Mouse (Mus musculus): ENCODE measurements around the gene Trmt10b.

Gene Trmt10b

DNA sequence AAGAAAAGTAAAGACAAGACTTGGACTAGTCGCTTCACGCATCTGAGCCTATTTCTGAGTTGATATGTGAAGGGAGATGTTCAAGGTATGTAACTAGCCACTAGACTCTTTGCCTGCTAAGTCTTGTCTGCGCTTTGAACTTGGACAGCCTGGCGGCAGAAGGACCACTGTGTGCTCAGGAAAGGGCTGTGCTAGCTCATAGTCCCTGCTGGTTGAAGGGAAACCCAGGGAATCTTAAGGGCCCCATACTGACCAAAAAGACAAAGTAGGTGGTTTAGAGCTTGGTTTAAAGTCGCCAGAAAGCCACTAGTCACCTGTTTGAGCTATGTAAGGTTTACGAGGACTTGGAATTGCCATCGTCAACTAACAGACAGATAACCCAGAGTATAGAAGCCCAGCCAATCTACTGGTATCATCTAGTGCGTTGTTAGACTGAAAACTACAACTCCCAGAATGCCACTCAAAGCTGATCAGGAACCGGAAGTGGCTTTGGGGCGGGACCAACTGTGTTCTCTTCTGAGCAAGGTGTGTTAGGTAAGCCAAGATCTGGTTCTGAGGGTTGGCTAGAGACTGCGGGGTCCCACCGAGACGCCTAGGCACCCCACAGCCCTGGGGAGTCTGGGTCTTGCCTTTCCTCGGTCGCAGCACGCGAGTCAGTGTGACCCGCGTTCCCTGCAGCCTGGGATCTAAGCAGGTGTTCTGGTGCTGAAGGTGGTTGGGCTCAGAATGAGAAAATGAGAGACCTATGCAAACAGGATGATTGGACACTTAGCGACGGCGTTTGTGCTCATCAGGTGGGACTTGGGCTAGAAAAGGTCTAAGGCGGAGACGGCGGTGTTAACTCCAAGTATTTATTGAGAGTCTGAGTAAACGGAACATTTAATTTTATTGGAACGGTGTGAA is at the start of gene Trmt10b:
Trmt10b (plus strand) TSS at position 466 of the 903 bp plus-strand sequence.
- DNase-seq (ENCODE audit: extremely low spot score, low spot score), result peak; percentile 62

DNA sequence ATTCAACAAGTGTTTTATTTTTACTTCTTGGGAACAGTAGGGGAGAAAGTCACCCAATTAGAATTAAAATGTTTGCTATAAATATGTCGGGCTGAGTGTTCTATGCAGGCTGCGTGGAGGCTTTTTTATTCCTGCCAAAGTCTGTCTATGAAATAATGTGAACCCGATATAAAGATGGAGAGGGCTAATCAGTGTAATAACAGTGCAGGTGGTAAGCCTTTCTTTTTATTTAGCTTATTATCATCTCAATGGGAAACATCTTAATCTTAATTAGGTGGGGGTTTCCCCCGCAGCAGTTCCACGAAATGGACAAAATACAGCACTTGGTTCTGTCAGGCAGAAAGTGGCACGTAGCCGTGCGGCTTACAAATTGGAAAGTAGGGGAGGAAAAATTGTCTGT is 45.7 kb upstream of the Trmt10b start:
- no peak for DNase-seq (ENCODE audit: extremely low spot score, low spot score)

DNA sequence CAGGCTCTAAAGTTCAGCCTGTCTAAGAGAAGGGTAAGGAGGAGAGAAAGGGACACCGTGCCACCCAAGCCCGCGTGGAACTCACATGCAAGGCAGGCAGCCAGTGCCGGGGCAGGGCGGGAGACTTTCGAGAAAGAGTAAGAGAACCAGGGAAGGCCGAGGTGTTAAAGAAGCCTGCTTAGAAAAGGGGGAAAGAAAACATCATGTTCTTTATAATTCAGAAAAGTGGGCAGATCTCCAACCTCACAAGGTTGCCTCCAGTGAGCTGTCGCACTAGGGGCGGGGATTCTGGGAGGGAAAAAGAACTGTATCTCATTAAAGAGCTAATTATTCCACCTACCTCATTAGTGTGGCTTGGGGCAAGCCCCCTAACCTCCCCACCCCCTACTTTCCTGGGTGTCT is 44.1 kb upstream of the Trmt10b start:
- no peak for DNase-seq (ENCODE audit: extremely low spot score, low spot score)

DNA sequence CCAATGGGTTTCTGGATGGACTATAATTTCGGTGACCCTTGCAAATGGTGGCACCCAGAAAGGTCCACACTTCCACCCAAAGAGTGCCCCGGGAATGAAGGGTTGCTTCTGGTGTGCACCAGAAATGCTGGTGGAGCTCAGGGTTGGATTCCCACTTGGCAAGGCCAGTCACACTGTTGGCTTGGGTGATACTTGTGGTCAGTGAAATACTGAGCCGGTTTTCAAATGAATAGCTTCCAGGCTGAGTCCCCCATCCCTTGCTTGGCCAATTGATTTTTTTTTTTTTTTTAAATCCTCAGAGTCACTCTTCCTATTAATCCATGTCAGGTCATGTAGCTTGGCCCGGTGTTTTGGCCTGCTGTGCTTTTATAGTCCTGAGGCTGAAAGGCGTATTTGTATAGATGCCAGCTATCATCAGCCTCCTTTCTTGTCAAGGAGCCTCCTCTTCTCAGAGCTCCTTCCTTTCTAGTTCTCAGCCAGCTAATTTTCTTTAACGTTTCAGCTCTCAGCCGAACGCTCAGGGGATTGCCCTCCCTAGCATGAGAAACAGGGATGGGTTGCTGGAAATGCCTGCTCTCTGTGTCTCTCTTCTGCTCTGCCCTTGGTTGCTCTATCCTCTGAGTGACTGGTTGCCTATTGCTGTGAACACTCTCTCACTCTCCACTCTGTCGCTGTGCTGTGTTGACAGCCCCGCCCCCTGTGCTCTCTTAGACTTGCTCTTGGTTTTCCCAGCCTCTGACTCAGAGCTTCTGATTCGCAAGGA is 42.9 kb upstream of the Trmt10b start:
- DNase-seq (ENCODE audit: extremely low spot score, low spot score), result no peak

DNA sequence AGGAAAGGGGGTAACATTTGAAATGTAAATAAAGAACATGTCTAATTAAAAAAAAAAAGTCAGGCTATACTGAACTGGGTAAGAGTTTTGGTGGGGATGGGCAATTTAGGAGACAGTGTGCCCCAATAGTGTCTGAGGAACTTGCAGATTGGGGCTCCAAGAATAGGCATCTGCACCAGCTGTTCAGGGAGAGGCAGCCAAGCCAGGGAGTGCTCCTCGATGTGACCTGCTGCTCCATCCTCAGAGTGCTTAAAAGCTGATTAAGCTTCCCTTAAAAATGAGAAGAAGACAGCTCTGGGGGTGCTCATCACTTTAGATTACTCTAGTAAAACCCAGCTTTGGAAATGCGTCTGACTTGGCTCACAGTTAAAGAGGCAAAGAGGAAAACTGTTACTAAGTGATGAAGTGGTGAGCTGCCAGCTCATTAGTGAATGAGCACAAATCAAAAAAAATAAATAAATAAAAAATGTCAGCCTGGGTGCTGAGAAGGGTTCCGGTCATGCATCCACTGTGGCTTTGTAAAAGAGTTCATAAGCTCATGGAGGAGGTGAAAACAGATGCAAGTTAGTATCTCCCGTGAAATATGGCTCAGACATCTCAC is 37.6 kb upstream of the Trmt10b start:
- no peak for DNase-seq (ENCODE audit: extremely low spot score, low spot score)

DNA sequence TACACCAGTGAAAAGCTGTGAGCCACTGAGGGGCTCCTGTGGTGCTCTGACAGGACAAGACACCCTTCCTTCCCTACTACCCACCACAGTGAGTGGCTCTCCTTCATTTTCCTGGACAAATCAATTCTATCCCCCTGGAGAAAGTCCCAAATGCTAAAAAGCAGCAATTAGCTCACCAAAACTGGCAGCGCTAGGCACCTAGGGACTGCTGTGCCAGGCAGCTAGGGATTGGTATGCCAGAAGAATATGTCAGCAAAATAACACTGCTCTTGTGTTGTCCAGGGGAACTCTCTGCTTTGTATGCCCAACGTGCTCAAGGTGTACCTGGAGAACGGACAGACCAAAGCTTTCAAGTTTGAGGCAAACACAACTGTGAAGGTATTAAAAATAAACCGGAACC is 35.4 kb upstream of the Trmt10b start:
- DNase-seq (ENCODE audit: extremely low spot score, low spot score), result no peak

DNA sequence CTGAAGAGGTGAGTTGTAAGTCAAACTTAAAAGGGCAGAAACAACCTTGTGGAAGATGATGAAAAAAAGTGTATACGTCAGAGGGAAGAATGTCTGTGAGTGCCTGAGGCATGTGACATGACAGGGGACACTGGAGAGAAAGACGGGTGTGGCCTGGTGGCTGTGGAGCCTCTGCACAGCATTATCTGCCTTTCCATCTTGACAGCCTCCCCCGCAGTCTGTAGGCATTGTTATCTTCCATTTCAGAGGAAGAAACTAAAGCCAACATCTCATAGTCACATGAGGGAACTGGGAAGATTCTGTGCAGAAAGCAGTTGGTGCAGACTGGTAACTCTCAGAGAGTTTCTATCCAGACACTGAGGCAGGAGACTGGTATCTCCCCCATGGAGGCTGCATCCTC is 29.0 kb upstream of the Trmt10b start:
- DNase-seq (ENCODE audit: extremely low spot score, low spot score), result no peak

DNA sequence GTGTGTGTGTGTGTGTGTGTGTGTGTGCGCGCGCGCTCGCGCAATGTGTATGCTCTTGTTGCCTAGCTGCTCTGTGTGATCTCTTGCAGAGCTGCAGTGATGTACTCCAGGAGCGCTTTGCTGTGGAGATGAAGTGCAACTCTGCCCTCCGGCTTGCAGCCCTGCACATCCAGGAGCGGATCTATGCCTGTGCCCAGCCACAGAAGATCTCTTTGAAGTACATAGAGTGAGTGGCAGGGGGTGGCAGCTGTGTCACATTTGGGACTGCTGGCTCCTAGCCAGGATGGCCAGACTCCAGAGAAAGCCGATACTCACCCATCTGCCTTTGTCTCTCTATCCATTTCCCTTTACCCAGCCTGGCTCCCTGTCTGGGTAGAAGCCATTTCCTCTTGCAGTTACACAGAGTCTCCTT is 25.9 kb upstream of the Trmt10b start:
- peak; percentile 24 for DNase-seq (ENCODE audit: extremely low spot score, low spot score)

DNA sequence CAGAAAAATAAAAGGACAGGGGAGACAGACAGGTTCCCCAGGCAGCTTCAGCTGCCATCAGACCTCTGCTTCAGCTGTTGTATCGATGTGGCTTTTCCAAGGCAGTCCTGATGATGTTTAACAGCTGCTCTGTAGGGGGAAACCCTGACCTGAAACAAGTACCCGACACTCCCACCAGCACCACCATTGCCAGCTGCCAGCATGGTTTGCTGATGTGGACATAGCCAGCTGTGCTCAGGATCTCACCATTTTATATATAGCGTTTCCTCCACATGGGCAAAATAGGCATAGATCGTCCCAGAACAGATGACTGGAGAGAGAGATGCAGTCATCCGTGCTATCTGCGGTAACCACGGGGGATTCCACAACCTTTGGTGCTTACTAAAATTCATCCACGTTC is 21.2 kb upstream of the Trmt10b start:
- no peak for DNase-seq (ENCODE audit: extremely low spot score, low spot score)

DNA sequence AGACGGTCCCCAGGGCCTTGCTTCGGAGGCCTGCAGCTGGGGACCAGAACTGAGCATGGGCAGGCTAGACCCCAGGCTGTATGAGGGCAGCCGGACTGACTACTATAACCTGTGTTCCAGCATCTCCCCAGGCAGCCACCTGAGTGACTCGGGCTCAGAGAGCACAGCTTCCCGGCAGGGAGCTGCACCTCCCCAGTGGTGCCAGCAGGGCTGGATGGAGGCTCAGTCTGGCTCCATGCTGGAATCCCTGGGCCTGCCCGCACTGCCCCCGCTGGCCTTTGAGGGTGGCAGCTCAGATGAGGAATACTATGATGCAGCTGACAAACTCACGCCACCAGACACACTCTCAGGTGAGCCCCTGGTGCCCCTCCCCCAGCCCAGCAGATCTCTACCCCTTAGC is 17.6 kb upstream of the Trmt10b start:
- DNase-seq (ENCODE audit: extremely low spot score, low spot score), result no peak

DNA sequence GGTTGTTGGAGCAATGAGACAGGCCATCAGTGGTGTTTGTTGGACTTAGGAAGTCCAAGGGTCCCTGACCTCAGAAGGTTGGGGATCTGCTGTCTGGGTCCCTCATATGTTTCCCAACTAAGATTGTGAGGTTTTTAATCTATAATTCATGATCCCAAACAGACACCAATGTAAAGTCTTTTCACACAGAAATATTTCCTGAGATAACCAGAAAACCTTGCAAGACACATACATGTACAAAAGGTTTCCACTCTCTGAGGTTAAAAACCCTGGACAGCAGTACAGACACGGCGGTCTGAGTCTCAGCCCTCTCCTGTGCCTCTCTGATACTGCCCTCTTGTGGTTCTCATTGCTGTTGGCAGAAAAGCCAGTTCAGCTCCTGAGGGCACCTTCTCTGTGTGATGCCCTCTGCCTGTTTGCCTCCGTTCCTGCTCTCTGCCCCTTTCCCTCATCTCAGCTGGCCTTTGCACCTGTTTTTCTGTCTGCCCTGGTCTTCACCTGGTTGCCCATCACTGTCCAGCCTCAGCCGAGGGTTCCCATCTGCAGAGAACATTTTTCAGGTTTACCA is 16.9 kb upstream of the Trmt10b start:
- peak; percentile 48 for DNase-seq (ENCODE audit: extremely low spot score, low spot score)

DNA sequence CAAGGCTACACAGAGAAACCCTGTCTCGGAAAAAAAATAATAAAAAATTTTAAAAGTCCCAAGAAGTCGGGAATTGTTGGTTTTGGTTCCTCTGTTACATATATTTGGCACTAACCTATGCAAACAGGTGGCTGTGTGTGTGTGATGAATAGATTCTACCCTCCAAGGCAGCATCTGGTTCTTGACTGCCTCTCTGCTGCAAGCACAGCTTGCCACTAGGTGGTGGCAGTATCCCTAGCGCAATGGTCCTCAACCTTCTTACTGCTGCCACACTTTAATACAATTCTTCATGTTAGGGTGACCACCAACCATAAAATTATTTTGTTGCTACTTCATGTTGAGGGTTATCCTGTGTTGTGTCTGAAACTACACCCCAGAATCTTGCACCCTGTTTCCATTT is 10.6 kb upstream of the Trmt10b start:
- DNase-seq (ENCODE audit: extremely low spot score, low spot score), result no peak

DNA sequence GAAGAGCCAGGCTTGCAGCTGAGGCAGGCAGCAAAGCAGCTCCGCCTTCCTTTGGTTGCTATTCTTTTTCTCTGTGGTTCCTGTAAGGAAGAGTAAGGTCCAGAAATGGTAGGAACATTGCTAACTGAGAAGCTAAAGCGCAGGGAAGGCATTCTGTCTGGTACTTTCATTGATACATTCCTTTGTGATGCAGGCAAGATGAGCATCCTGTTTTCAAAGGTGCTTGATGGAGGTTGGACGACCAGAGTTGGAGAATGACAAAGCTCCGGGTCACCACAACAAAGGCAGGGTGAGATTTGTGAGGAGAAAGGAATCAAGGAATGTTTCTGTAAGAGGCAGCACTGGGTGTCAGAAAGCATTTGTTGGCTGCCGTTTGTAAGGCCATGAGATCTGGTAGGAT is 9.0 kb upstream of the Trmt10b start:
- DNase-seq (ENCODE audit: extremely low spot score, low spot score), result no peak

DNA sequence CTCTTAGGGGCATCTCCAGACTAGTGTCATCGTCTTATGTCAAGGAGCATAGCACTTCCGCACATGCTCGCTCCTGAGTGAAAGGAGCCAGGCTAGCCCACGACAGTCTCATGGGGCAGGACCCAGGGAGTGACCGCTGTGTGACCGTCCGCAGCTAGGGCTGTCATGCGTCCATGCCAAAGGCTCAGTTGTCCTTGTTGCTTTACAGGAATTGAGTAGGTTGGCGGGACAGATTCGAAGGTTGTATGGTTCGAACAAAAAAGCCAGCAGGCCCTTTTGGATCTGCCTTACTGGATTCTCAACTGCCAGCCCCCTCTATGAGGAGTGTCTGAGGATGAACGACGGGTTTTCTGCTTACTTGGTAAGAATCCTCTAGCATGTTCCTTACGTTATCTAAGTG is 8.6 kb downstream of the Trmt10b start:
- DNase-seq (ENCODE audit: extremely low spot score, low spot score), result no peak

DNA sequence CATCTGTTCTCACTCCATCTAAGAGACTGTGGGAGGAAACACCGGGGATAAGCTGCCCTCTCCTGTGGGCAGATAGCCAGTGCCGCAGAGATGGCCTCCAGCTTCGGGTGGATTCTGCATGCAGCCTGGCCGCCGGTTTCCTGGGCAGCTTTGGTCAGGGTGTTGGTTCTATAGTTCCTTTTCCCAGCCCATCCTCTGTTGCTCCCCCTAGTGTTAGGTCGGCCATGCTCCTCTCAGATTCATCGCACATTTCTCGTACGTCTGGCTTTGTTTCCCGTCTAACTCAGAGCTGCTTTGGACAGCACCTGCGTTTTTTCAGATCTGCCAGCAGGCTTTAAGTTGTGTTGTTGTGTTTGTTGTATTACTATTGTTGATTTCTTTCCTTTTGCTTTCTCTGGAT is 11.1 kb downstream of the Trmt10b start:
- DNase-seq (ENCODE audit: extremely low spot score, low spot score), result peak; percentile 18

DNA sequence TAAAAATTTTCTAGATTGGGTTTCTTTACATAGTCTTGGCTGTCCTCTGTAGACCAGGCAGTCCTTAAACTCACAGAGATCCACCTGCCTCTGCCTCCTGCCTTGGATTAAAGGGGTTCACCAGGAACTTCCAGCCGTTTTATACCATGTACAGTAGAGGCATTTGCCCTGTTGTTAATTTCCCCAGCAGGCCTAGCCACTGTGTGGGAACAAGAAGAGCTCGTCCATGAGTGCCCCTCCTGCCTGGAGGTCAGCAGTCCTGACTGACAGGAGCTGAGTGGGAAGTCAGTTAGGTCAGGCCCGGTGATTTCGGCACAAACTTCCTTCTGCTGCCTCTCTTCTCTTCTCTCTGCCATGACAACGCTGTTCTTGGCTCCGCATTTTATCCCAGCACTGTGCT is 11.7 kb downstream of the Trmt10b start:
- DNase-seq (ENCODE audit: extremely low spot score, low spot score), result no peak

DNA sequence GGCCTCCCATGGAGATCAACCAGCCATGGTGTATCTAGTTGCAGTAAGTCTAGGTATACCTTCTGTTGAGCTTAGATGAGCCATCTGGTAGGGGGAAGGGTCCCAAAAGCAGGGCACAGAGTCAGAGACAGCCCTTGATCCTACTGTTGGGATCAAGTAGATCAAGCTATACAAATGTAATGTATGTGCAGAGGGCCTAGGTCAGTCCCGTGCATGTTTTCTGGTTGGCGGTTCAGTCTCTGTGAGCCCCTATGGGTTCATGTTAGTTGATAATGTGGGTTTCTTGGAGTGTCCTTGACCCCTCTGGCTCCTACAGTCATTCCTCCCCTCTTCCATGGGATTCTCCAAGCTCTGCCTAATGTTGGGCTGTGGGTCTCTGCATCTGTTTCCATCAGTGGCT is 14.1 kb downstream of the Trmt10b start:
- no peak for DNase-seq (ENCODE audit: extremely low spot score, low spot score)

DNA sequence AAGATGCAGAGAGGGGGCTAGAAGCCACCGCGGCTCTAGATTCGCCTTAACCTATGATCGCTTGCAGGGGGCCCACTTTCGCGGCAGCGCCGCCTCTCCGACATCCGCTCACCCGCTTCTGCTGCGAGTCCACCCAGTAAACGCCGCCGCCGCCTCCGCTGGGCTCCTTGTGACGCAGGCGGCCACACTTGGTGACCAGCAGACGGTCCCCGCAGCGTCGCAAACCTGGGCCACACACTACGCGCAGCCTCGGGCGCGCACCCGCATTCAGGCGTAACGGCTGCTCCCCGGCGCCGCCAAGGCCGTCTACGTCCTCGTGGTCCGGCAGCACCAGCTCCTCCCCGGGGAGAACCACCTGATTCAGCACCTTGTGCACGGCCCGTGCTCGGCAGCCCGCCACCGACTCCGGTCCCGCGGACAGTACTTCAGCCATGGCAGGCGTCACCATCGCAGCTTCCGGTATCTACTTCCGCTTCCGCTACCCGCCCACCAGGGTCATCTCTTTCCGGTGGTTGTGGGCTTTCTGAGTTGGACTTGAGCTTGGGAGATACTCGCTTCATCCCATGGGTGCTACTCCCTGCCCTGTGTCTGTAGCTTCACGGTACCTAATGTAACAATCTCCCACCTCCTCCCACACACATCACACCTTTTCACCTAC is 23.4 kb downstream of the Trmt10b start:
- DNase-seq (ENCODE audit: extremely low spot score, low spot score), result peak; percentile 89

DNA sequence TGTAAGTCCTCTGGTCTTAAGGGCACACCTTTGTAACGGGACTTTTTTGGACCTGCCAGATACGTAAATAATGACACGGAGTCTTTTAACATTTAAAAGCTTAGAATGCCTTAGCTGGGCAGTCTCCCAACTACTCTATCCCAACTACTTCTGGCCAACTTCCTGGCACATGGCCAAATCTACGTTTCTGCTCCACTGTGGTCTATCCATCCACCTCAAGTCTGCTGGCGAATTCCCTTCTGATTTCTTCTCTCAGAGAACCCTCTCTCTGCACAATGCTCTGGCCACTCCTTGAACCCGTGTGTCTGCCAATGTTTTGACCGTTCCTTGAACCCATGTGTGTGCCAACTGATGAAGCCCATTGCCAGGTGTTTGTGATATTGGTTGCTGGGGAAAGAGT is 34.2 kb downstream of the Trmt10b start:
- no peak for DNase-seq (ENCODE audit: extremely low spot score, low spot score)

DNA sequence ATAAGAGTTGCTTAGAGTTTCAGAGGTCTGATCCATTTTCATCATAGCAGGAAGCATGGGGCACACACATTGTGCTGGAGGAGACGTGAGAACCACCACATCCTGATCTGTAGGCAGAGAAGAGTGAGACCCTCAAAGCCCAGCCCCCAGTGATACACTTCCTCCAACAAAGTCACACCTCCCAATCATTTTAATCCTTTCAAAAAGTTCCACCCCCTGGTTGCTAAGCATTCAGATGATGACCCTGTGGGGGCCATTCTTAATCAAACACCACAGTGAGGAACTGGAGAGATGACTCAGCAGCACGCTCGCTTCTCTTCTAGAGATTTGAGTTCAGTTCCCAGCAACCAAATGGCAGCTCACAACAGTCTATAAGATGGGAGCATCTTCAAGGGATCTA is 35.5 kb downstream of the Trmt10b start:
- no peak for DNase-seq (ENCODE audit: extremely low spot score, low spot score)

DNA sequence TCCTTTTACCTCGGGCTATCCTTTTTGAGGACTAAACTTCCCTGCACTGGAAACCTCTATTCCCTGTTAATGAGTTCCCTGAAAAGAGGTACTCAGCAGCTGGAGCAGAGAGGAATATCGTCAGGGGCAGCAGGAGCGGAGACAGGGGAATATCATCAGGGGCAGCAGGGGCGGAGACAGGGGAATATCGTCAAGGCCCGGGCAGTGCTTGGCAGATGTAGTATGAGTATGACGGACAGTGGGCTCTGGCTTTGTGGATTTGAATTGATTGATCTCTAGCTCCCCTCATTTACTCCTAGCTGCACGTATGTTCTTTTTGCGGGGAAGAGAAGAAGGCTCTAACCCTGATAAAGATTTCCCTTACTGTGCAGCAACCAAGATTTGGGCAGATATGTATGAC is 44.3 kb downstream of the Trmt10b start:
- DNase-seq (ENCODE audit: extremely low spot score, low spot score), result no peak
